Mouse (Mus musculus) embryonic facial prominence, embryonic 14.5 days (tissue): ENCODE results near the gene Rpl9-ps1. TPM values are rescaled to one million over a fixed set of nuclear protein-coding genes. Genes with fewer than 3 reads are reported as not detected.

ENCODE experiments used
- ATAC-seq: fragments of 200-750 bp; cut with Nextera tagmentation; 2 replicates; pipeline ENCODE4 v1.8.0; 2017; ENCODE audit warnings: low read depth, moderate number of reproducible peaks, moderate TSS enrichment
- DNase-seq: peaks from one replicate; pipeline ENCODE4 v3.0.0-alpha.2; 2015; ENCODE audit warnings: low spot score
- H3K27ac ChIP-seq: fragments of 300-500 bp; sonication (generic); replicated peaks from 2 replicates; pipeline ENCODE4 v1.5.1; 2014; ENCODE audit warnings: low read depth, mild to moderate bottlenecking, low read length, moderate library complexity
- H3K27me3 ChIP-seq: fragments of 300-500 bp; sonication (generic); replicated peaks from 2 replicates; pipeline ENCODE4 v1.6.1; 2014; ENCODE audit warnings: low read length; ENCODE audit not compliant: control insufficient read depth, insufficient read depth
- H3K36me3 ChIP-seq: fragments of 300-500 bp; sonication (generic); 2 replicates; pipeline ENCODE4 v1.6.1; 2014; ENCODE audit warnings: low read length, mixed read lengths; ENCODE audit not compliant: control insufficient read depth, insufficient read depth
- H3K4me1 ChIP-seq: fragments of 300-500 bp; sonication (generic); 2 replicates; pipeline ENCODE4 v1.6.1; 2014; ENCODE audit warnings: antibody characterized with exemption, low read length; ENCODE audit not compliant: control insufficient read depth, insufficient read depth
- H3K4me2 ChIP-seq: fragments of 300-500 bp; sonication (generic); 2 replicates; pipeline ENCODE4 v1.6.1; 2014; ENCODE audit warnings: low read depth, mild to moderate bottlenecking, low read length, moderate library complexity, mixed read lengths
- H3K4me3 ChIP-seq: fragments of 300-500 bp; sonication (generic); 2 replicates; pipeline ENCODE4 v1.5.1; 2014; ENCODE audit warnings: low read depth, mild to moderate bottlenecking, low read length
- H3K9ac ChIP-seq: fragments of 300-500 bp; sonication (generic); 2 replicates; pipeline ENCODE4 v1.6.1; 2014; ENCODE audit warnings: low read depth, mild to moderate bottlenecking, low read length, moderate library complexity, mixed read lengths
- H3K9me3 ChIP-seq: fragments of 300-500 bp; sonication (generic); 2 replicates; pipeline ENCODE4 v1.6.1; 2016; ENCODE audit warnings: low read length; ENCODE audit not compliant: control insufficient read depth
- WGBS: fragments of 180-500 bp; shearing (Covaris S2); extraction: QIAGEN DNeasy Blood & Tissue Kit; methylation state at CpG from one replicate; pipeline ENCODE4 v1.1.7; 2014; 5-methylcytosine and 5-hydroxymethylcytosine counted together
- polyA plus RNA-seq: library from polyadenylated mRNA; unstranded; fragments of >200 nt; fragmentation: Nextera tagmentation; extraction: Ambion mirVana; gene quantifications from 2 replicates; pipeline ENCODE4 v1.2.1, GENCODE M21; 2014

Rpl9-ps1 gene
- polyA plus RNA-seq, 1 experiment from 2014 or later: not detected

- H3K27me3 ChIP-seq: no peaks in the 10 kb centered on the region
- no peak overlapping the region for H3K4me2 ChIP-seq
- H3K9ac ChIP-seq: no peak overlapping the region
- DNase-seq: no peak
- H3K4me1 ChIP-seq: no peaks in the 10 kb centered on the region
- 72% methylated on average over 7 of the region's 7 CpGs for WGBS
- no peak for ATAC-seq
- no peaks in the 10 kb centered on the region for H3K9me3 ChIP-seq
- no peak overlapping the region for H3K27ac ChIP-seq
- H3K36me3 ChIP-seq: no peaks in the 10 kb centered on the region
- H3K4me3 ChIP-seq: no peak overlapping the region
These were observed 49.6 kb downstream of the Rpl9-ps1 start for GRCm38 (mm10) chr11:83595669-83596455.

Other genes with a start within 250 kb of the Rpl9-ps1 start
- 2.3 and 2.9 TPM in 2 replicates for gene Rasl10b, start 236.5 kb downstream of the Rpl9-ps1 start, polyA plus RNA-seq
- 0.08 and 0.38 TPM in 2 replicates for gene Gas2l2, start 216.2 kb downstream of the Rpl9-ps1 start, polyA plus RNA-seq
- 0.54 and 0.77 TPM in 2 replicates for gene 1700020L24Rik, start 207.9 kb downstream of the Rpl9-ps1 start, polyA plus RNA-seq
- 4.3 and 4.7 TPM in 2 replicates for gene Mmp28, start 182.6 kb downstream of the Rpl9-ps1 start, polyA plus RNA-seq
- gene Taf15, start 172.5 kb downstream of the Rpl9-ps1 start, polyA plus RNA-seq: 7.6 and 9.4 TPM in 2 replicates
- not detected in 2 replicates for gene Heatr9, start 123.4 kb downstream of the Rpl9-ps1 start, polyA plus RNA-seq
- 0.87 and 1.4 TPM in 2 replicates for gene Ccl5, start 115.1 kb downstream of the Rpl9-ps1 start, polyA plus RNA-seq
- gene Ccl9, start 67.0 kb downstream of the Rpl9-ps1 start, polyA plus RNA-seq: 8.3 and 12.4 TPM in 2 replicates
- gene Ccl6, start 52.5 kb downstream of the Rpl9-ps1 start, polyA plus RNA-seq: 2.5 and 5.0 TPM in 2 replicates
- 0.93 and 1.7 TPM in 2 replicates for gene Ccl3, start 3.7 kb upstream of the Rpl9-ps1 start, polyA plus RNA-seq
- 0.34 and 1.0 TPM in 2 replicates for gene Ccl4, start 17.0 kb upstream of the Rpl9-ps1 start, polyA plus RNA-seq
- 1.3 and 4.9 TPM in 2 replicates for gene Wfdc17, start 58.4 kb upstream of the Rpl9-ps1 start, polyA plus RNA-seq
- gene Wfdc18, start 63.4 kb upstream of the Rpl9-ps1 start, polyA plus RNA-seq: 9.5 and 19.0 TPM in 2 replicates
- 1.1 and 1.4 TPM in 2 replicates for gene Wfdc21, start 101.3 kb upstream of the Rpl9-ps1 start, polyA plus RNA-seq
- gene Heatr6, start 108.1 kb upstream of the Rpl9-ps1 start, polyA plus RNA-seq: 19.2 and 26.1 TPM in 2 replicates
- gene Hnf1b, start 204.4 kb upstream of the Rpl9-ps1 start, polyA plus RNA-seq: 0.09 TPM in 1 of 2 replicates, not detected in the other